Mouse (Mus musculus): ENCODE results near the gene Slc22a14.

Slc22a14 gene

GRCm38 (mm10) chr9:119142066-119142465 is 223.3 kb downstream of the Slc22a14 start:
- DNase-seq (ENCODE audit: low spot score): no peak

DNA sequence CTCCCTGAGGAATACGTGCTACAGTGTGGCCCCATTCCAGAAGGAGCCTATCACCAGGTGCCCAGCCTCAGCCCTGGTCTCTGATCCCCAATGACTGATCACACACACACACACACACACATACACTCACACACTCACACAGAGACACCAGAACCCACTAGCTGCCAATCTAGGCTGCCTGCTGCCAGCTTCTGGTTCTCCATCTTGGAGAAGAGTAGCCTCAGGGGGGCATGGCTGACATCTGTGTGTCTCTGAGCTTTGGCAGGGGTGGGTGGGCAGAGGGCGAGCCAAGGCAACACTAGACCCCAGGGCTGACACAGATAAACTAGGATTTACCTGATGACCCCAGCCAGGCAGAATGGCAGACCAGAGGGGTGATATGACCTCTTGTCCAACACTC is 226.5 kb downstream of the Slc22a14 start:
- DNase-seq (ENCODE audit: low spot score): no peak

DNA sequence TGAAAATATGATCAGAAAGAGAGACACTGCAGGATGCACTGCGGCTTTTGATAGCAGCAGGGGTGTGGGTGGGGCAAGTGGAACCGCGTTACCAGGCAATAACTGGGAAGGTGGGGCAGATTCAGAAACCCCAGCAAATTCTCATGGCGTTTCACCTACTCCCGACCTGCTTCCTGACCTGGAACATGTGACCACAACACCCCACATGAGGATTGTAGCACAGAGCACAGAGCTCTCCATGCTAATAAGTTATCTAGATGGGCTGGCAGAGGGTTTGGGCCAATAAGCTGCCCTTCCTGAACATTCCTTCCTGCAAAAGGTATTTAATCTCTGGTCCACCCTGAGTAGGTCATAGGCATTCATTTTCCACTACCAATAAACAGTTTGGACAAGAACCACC is 234.7 kb downstream of the Slc22a14 start:
- DNase-seq (ENCODE audit: low spot score): no peak

DNA sequence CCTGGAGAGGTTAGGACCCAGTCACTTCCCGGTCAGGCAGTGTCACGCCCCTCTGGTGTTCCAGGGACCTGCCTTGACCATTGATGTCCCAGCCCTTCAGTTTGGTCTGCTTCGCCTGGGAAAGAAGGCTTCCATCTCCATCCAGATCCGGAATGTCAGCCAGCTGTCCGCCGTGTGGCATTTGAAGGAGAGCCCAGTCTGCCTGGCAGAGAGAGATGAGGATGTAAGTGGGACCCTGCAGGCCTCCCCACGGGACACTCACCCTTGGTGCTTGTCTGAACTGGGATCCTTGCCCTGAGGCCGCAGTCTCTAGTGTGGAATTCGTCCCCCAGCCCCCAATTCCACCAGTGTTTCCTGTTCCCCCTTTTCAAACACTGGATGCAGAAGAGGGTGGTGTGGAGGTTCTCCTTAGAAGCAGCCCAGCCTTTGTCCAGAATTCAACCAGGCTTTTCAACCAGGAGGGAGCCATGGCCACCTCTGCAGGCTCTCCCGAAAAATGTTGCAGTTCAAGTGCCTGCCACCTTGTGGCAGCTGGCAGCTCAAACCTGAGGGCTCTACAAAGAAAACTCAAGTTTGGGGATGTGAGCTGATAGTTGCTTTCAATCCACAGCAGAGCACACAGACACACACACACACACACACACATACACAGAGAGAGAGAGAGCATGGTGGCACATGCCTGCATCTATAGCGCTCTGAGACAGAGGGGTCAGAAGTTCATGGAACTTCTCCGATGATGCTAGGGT is 236.7 kb downstream of the Slc22a14 start:
- DNase-seq (ENCODE audit: low spot score): no peak

GRCm38 (mm10) chr9:119122596-119123369 is 242.6 kb downstream of the Slc22a14 start:
- DNase-seq (ENCODE audit: low spot score): no peak

DNA sequence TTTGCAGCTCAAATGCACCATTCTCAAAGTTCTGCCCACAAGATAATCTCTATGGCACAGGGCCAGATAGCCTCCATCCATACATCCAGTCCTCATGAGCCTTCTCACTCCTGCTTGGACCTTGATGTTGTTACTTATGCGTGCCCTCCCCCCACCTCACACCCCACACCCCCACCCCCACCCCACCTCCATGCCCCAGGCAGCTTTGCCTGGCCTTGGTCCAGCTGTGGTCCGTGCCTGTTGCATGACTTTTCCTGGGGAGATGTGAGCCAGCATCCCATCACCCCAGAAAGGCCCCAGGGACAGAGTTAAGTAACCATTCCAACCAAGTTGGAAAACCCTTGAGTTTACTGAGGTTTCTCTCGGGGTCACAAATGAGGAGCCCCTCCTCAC is 245.2 kb downstream of the Slc22a14 start:
- no peak for DNase-seq (ENCODE audit: low spot score)

Measured in T-cell, adult 2 months (primary cell).